Mouse (Mus musculus) hindbrain, embryonic 16.5 days (tissue): ENCODE data around the gene Fam131b. TPM values are rescaled to one million over a fixed set of nuclear protein-coding genes. Genes with fewer than 3 reads are reported as not detected.

ENCODE experiments used
- ATAC-seq: fragments of 200-750 bp; cut with Nextera tagmentation; 2 replicates; pipeline ENCODE4 v1.8.0; 2017; ENCODE audit warnings: moderate TSS enrichment, moderate library complexity
- H3K27ac ChIP-seq: fragments of 300-500 bp; sonication (generic); 2 replicates; pipeline ENCODE4 v1.5.1; 2014; ENCODE audit warnings: low read depth, mild to moderate bottlenecking, control low read depth, low read length, moderate library complexity
- H3K27me3 ChIP-seq: fragments of 300-500 bp; sonication (generic); replicated peaks from 2 replicates; pipeline ENCODE4 v1.6.1; 2014; ENCODE audit warnings: low read length; ENCODE audit not compliant: control insufficient read depth, insufficient read depth
- H3K36me3 ChIP-seq: fragments of 300-500 bp; sonication (generic); 2 replicates; pipeline ENCODE4 v1.6.1; 2014; ENCODE audit warnings: mild to moderate bottlenecking, low read length, moderate library complexity, mixed read lengths; ENCODE audit not compliant: control insufficient read depth, insufficient read depth
- H3K4me1 ChIP-seq: fragments of 300-500 bp; sonication (generic); 2 replicates; pipeline ENCODE4 v1.6.1; 2014; ENCODE audit warnings: low read depth, low read length; ENCODE audit not compliant: control insufficient read depth, insufficient read depth
- H3K4me2 ChIP-seq: fragments of 300-500 bp; sonication (generic); 2 replicates; pipeline ENCODE4 v1.6.1; 2014; ENCODE audit warnings: mild to moderate bottlenecking, low read length, control low read depth, moderate library complexity
- H3K4me3 ChIP-seq: fragments of 300-500 bp; sonication (generic); 2 replicates; pipeline ENCODE4 v1.5.1; 2014; ENCODE audit warnings: mild to moderate bottlenecking, low read length, control low read depth, moderate library complexity
- H3K9ac ChIP-seq: fragments of 300-500 bp; sonication (generic); 2 replicates; pipeline ENCODE4 v1.6.1; 2014; ENCODE audit warnings: low read depth, mild to moderate bottlenecking, control low read depth, low read length, moderate library complexity
- H3K9me3 ChIP-seq: fragments of 300-500 bp; sonication (generic); 2 replicates; pipeline ENCODE4 v1.6.1; 2014; ENCODE audit warnings: mild to moderate bottlenecking, low read length, moderate library complexity; ENCODE audit not compliant: control insufficient read depth
- WGBS: fragments of 180-500 bp; shearing (Covaris S2); extraction: QIAGEN DNeasy Blood & Tissue Kit; methylation state at CpG from one replicate; pipeline ENCODE4 v1.1.7; 2014; 5-methylcytosine and 5-hydroxymethylcytosine counted together
- polyA plus RNA-seq: library from polyadenylated mRNA; unstranded; fragments of >200 nt; fragmentation: Nextera tagmentation; extraction: Ambion mirVana; gene quantifications from 2 replicates; pipeline ENCODE4 v1.2.1, GENCODE M21; 2015

Gene Fam131b
- polyA plus RNA-seq, 1 experiment from 2014 or later = 7.3 TPM

DNA sequence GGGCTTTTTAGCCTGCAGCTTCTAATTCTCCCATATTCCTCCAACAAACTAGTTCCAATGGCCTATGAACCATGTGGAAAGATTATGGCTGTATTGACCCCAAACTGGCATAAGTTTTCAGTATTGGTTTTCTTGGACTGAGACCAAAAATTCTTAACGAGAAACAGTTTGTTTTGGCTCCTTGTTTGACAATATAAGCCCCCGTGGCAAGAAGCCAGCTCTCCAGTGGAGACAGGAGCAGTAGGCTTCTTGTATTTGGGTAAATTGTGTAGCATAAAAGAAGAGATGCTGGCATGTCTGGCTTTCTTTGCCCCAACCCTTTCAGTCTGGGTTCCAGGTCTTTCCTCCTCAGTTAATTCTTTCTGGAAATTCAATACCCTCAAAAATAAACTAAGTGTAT is 48.3 kb downstream of the Fam131b start:
- Histone ChIP-seq H3K4me1 (no peaks in the 10 kb centered on the region), H3K9ac (no peak overlapping the region), H3K27ac (no peak overlapping the region), H3K36me3 (peaks cover 41% of the 10 kb centered on the region), H3K9me3 (no peaks in the 10 kb centered on the region), H3K4me2 (no peak overlapping the region), H3K4me3 (no peak overlapping the region), H3K27me3 (no peaks in the 10 kb centered on the region)
- no peak for ATAC-seq
- 43% methylated on average over 2 of the region's 2 CpGs for WGBS

DNA sequence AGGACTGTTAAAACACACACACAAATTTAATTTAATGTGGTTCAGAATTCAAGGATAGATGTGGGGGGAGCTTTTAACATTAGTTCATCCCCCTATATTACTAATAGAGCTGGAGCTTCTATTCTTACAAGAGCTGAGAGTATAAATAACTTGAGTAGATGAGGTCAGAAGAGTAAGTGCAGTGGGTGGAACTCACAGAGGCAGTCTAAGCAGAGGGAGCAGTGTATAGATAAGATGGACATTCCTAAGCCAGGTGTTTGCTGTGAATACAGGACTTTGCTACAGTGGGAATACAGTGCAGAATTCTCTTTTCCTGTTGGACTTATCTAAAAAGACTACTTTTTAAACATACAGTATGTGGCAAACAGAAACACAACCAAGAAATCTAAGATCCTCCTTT is 53.6 kb downstream of the Fam131b start:
- no peaks in the 10 kb centered on the region for H3K9me3 ChIP-seq
- H3K36me3 ChIP-seq = peaks cover 34% of the 10 kb centered on the region
- ATAC-seq = no peak
- no peak overlapping the region for H3K27ac ChIP-seq
- H3K4me1 ChIP-seq = peaks cover 4% of the 10 kb centered on the region
- H3K4me3 ChIP-seq = no peak overlapping the region
- no peak overlapping the region for H3K9ac ChIP-seq
- no peaks in the 10 kb centered on the region for H3K27me3 ChIP-seq
- H3K4me2 ChIP-seq = no peak overlapping the region

DNA sequence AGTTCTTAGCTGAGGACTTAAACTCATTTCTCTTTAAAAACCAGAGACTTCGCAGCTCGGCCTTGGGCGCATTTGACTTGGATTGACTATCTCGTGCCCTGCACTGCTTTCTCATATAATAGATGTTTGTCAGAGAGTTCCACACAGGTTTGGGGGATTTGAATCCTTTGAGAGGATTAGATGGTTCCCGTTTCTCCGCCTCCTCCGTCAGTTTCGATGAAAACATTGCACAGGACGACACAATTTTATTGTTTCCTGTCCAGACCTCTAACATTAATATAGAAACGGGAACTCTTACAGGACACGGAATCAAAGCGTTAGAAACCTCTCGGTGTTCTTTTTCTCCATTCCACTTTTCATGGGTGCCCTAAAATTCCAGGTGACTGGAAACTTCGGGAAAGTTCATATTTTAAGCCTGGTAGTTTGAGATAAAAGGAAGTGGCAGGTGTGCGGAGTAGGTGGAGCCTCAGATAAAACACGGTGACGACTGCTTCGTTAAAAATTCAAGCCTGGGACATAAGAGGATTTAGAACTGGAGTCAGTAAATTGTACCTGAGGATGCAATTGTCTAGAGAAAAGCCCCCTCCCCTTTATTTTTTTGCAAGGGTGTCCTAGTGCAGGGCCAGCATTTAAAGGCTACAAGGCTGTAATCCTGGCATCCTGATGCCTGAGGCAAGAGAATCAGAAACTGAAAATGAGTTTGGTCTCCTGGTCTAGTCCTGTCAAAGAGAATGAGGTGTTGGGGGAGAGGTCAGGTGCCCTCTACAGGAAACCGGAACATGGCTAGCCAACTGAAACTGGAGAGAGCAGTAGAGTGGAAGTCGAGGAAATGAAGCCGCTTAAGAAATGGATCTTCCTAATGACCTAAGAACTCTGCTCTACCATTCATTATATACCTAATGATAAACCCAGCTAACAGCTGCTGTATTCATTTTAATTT is 58.8 kb downstream of the Fam131b start:
- under 1% methylated on average over 21 of the region's 21 CpGs for WGBS
- peak overlapping the region; percentile 92 for H3K27ac ChIP-seq
- peak overlapping the region; percentile 93 for H3K4me3 ChIP-seq
- no peak for ATAC-seq
- H3K4me2 ChIP-seq = peak overlapping the region; percentile 75
- H3K9ac ChIP-seq = peak overlapping the region; percentile 98
- H3K4me1 ChIP-seq = peaks cover 7% of the 10 kb centered on the region
- no peaks in the 10 kb centered on the region for H3K27me3 ChIP-seq
- H3K36me3 ChIP-seq = peaks cover 21% of the 10 kb centered on the region
- no peaks in the 10 kb centered on the region for H3K9me3 ChIP-seq

Other genes starting within 250 kb of the Fam131b start
- gene Tas2r139, start 183.7 kb downstream of the Fam131b start, polyA plus RNA-seq = not detected in 2 replicates
- gene Tas2r144, start 109.3 kb downstream of the Fam131b start, polyA plus RNA-seq = not detected in 2 replicates
- 14.2 and 15.0 TPM in 2 replicates for gene Gstk1, start 78.7 kb downstream of the Fam131b start, polyA plus RNA-seq
- gene Tmem139, start 62.7 kb downstream of the Fam131b start, polyA plus RNA-seq = 0.14 TPM in 2 replicates
- gene Casp2, start 59.7 kb downstream of the Fam131b start, polyA plus RNA-seq = 28.2 and 31.8 TPM in 2 replicates
- 0.99 and 1.2 TPM in 2 replicates for gene Clcn1, start 38.0 kb downstream of the Fam131b start, polyA plus RNA-seq
- gene Zyx, start 25.0 kb upstream of the Fam131b start, polyA plus RNA-seq = 52.4 and 69.7 TPM in 2 replicates
- 0.25 and 0.49 TPM in 2 replicates for gene Epha1, start 48.6 kb upstream of the Fam131b start, polyA plus RNA-seq
- not detected in 2 replicates for gene Tas2r143, start 75.6 kb upstream of the Fam131b start, polyA plus RNA-seq
- not detected in 2 replicates for gene Tas2r135, start 80.8 kb upstream of the Fam131b start, polyA plus RNA-seq
- not detected in 2 replicates for gene Tas2r126, start 109.9 kb upstream of the Fam131b start, polyA plus RNA-seq
- not detected in 2 replicates for gene Olfr458, start 140.6 kb upstream of the Fam131b start, polyA plus RNA-seq
- 0.12 TPM in 1 of 2 replicates, not detected in the other for gene Olfr457, start 151.7 kb upstream of the Fam131b start, polyA plus RNA-seq
- gene Olfr456, start 162.6 kb upstream of the Fam131b start, polyA plus RNA-seq = not detected in 2 replicates
- not detected in 2 replicates for gene Olfr455, start 222.9 kb upstream of the Fam131b start, polyA plus RNA-seq